Mouse (Mus musculus): ENCODE results near the gene Atxn7l1.

- TF ChIP-seq CTCF (IDR thresholded peaks at IDR 0.05; ENCODE audit: low read depth, low read length) (no peak), POLR2A (IDR thresholded peaks at IDR 0.05; ENCODE audit: borderline replicate concordance, low read depth, low read length) (no peak)
These were observed 118.4 kb downstream of the Atxn7l1 start for GRCm38 (mm10) chr12:33265877-33266276.

Measured in bone marrow macrophage, adult 2 months (primary cell).